Mouse (Mus musculus) neural tube, embryonic 11.5 days (tissue): ENCODE measurements at regions not wholly inside any gene's neighbourhood (a gene's known extent, or its start where the extent isn't known, plus 50 kb on each side); places are given as distances from the start of the nearest gene placed in this dataset. TPM values are rescaled to one million over a fixed set of nuclear protein-coding genes. Genes with fewer than 3 reads are reported as not detected.
"Not testable (repeated sequence)": the region's sequence is repeated elsewhere in the genome, so short reads cannot be mapped to it uniquely, and the experiment has no call there.

Experiments
- ATAC-seq: fragments of 200-750 bp; cut with Nextera tagmentation; 2 replicates; pipeline ENCODE4 v1.8.0; 2017; ENCODE audit warnings: moderate number of reproducible peaks, mild to moderate bottlenecking, moderate TSS enrichment, moderate library complexity; ENCODE audit not compliant: insufficient read depth, low FRiP score, low TSS enrichment
- DNase-seq: peaks from one replicate; pipeline ENCODE4 v3.0.0-alpha.2; 2015; ENCODE audit warnings: low spot score
- H3K27ac ChIP-seq: fragments of 300-500 bp; sonication (generic); 2 replicates; pipeline ENCODE4 v1.5.1; 2014; ENCODE audit warnings: low read depth, mild to moderate bottlenecking, low read length
- H3K27me3 ChIP-seq: fragments of 300-500 bp; sonication (generic); 2 replicates; pipeline ENCODE4 v1.6.1; 2014; ENCODE audit warnings: mild to moderate bottlenecking, low read length, mixed read lengths; ENCODE audit not compliant: control insufficient read depth, insufficient read depth
- H3K36me3 ChIP-seq: fragments of 300-500 bp; sonication (generic); 2 replicates; pipeline ENCODE4 v1.6.1; 2014; ENCODE audit warnings: mild to moderate bottlenecking, low read length, moderate library complexity, mixed read lengths; ENCODE audit not compliant: control insufficient read depth, insufficient read depth
- H3K4me1 ChIP-seq: fragments of 300-500 bp; sonication (generic); 2 replicates; pipeline ENCODE4 v1.6.1; 2014; ENCODE audit warnings: low read length, mixed read lengths; ENCODE audit not compliant: control insufficient read depth, insufficient read depth
- H3K4me2 ChIP-seq: fragments of 300-500 bp; sonication (generic); 2 replicates; pipeline ENCODE4 v1.6.1; 2014; ENCODE audit warnings: low read depth, mild to moderate bottlenecking, moderate library complexity
- H3K4me3 ChIP-seq: fragments of 300-500 bp; sonication (generic); 2 replicates; pipeline ENCODE4 v1.5.1; 2014; ENCODE audit warnings: low read depth, low read length
- H3K9ac ChIP-seq: fragments of 300-500 bp; sonication (generic); 2 replicates; pipeline ENCODE4 v1.6.1; 2014; ENCODE audit warnings: mild to moderate bottlenecking, low read length
- H3K9me3 ChIP-seq: fragments of 300-500 bp; sonication (generic); 2 replicates; pipeline ENCODE4 v1.6.1; 2016; ENCODE audit warnings: low read length; ENCODE audit not compliant: control insufficient read depth
- WGBS: fragments of 180-500 bp; shearing (Covaris S2); extraction: QIAGEN DNeasy Blood & Tissue Kit; methylation state at CpG from one replicate; pipeline ENCODE4 v1.1.7; 2014; 5-methylcytosine and 5-hydroxymethylcytosine counted together
- microRNA-seq: library from miRNA; unstranded; fragments of <30 nt; microRNA quantifications from one replicate; pipeline ENCODE4, GENCODE M21; 2016

DNA sequence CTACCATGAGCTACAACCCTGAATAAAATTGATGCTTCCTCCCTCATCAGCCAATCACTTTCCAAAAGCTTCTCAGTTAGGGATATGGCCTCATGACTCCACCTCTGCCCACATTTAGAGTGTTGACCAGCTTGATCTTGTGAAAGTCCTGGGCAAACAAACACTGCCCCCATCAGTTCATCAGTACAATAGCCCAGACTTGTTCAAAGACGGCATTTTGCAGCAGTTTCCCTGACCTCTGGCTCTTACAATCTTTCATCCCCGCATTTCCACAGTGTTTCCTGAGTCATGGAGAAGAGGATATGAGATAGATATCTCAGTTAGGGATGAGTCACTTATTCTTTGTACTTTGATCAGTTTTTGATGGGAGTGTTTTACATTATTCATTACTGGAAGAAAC is 203.5 kb upstream of the Asrgl1 start:
- not testable (repeated sequence) for H3K27me3 ChIP-seq, H3K9me3 ChIP-seq, H3K36me3 ChIP-seq, H3K9ac ChIP-seq, ATAC-seq, H3K27ac ChIP-seq, H3K4me3 ChIP-seq, H3K4me2 ChIP-seq, DNase-seq, H3K4me1 ChIP-seq
- WGBS: 87% methylated on average over 2 of the region's 2 CpGs

DNA sequence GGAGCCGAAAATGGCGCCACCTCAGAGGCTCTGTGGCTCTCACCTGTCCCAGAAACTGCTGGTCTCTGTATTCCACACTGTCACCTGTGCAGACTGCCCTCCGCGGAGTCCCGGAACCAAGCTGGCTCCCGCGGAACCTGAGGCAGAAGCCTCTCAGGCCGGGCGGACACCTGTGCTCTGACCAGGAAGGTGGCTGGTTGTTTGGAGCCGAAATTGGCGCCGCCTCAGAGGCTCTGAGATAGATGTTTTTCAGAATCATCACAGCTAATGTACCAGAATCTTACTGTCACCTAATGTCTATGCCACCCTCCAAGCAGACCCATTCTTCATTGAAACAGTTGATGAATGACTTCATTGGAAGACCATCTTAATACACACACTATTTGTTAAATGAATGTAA is 202.0 kb upstream of the Asrgl1 start:
- H3K27ac ChIP-seq, H3K27me3 ChIP-seq, H3K9ac ChIP-seq, H3K36me3 ChIP-seq, H3K4me3 ChIP-seq, H3K9me3 ChIP-seq, H3K4me2 ChIP-seq, ATAC-seq, H3K4me1 ChIP-seq: not testable (repeated sequence)
- 87% methylated on average over 12 of the region's 12 CpGs for WGBS
- peak; percentile 5 for DNase-seq

DNA sequence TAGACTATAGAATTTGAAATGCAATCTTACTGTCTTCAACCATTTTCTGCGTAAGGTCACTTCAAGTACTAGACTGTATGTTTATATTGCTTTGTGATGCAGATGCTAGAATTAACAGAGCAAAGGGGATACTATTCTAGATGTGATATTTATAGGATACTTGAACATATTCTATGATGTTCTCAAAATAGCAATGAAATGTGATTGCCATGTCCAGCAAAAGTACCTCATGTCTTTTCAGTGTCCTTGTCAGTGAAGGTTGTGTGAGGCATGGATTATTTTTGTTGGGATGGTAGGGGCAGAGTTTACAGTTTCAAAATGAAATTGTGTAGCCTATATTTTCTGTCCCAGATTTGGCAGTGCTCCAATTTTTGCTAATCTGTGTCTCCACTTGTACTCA is 182.5 kb upstream of the Asrgl1 start:
- DNase-seq, H3K36me3 ChIP-seq: not testable (repeated sequence)
- WGBS: 89% methylated on average over 1 of the region's 1 CpGs

DNA sequence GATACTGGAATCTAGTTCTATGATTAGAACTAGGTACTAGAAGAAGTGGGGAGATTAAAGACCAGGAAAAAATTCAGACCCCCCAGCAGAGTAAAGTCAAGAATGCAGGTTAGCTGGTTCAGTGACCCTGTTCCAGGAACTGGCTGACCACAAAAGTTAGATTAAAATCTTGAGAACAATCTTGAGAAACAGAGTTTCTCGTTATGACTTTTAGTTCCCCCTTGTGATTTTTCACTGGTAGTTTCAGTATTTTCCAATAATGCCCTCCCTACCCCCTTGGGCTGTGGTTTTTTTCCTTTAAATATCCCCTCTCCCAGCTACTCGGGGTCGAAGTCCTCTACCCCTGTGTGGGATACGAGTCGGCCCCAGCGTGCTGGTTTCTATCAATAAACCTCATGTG is 180.7 kb upstream of the Asrgl1 start:
- H3K4me3 ChIP-seq, H3K4me1 ChIP-seq, H3K27me3 ChIP-seq, ATAC-seq, H3K9me3 ChIP-seq, DNase-seq, H3K9ac ChIP-seq, H3K4me2 ChIP-seq, H3K36me3 ChIP-seq, H3K27ac ChIP-seq: not testable (repeated sequence)
- 84% methylated on average over 6 of the region's 6 CpGs for WGBS

More for the DNA sequence above, 182.5 kb upstream of the Asrgl1 start:
- H3K27me3 ChIP-seq, H3K4me1 ChIP-seq, H3K27ac ChIP-seq, H3K4me2 ChIP-seq, H3K9ac ChIP-seq, H3K4me3 ChIP-seq, H3K9me3 ChIP-seq, ATAC-seq: not testable (repeated sequence)

DNA sequence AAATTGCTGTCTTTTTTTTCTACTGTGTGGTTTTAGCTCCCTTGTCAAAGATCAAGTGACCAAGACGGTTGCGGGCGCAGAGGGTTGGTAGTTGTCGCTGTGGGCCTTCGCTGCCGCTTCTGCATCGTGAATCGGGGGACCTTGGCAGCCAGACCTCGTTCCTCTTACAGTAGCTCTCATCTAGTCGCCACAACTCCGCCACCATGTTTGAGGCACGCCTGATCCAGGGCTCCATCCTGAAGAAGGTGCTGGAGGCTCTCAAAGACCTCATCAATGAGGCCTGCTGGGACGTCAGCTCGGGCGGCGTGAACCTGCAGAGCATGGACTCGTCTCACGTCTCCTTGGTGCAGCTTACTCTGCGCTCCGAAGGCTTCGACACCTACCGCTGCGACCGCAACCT is 147.7 kb upstream of the Asrgl1 start:
- not testable (repeated sequence) for H3K4me1 ChIP-seq, H3K27me3 ChIP-seq, DNase-seq, ATAC-seq, H3K4me2 ChIP-seq, H3K36me3 ChIP-seq, H3K9me3 ChIP-seq, H3K9ac ChIP-seq, H3K27ac ChIP-seq, H3K4me3 ChIP-seq
- 86% methylated on average over 24 of the region's 24 CpGs for WGBS

DNA sequence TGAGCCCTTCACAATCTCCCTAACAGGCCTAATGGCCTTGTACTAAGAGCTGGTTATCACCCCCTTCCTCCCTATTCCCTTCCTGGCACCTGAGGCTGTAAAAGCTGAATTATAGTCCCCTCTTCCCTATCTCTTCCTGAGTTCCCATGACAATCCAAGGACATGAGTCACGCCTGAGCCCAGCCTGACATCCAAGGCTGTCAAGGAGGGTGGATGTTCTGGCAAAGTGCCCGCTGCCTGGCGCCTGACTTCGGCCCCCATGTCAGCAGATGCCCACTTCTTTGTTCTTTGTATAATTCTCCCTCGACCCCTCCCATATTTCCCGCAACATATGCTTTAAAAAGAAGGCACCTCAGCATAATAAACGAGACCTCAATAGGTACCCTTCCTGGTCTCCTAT is 99.2 kb upstream of the Asrgl1 start:
- H3K4me3 ChIP-seq, H3K4me1 ChIP-seq, H3K27me3 ChIP-seq, H3K4me2 ChIP-seq, ATAC-seq, H3K9ac ChIP-seq, H3K36me3 ChIP-seq, H3K9me3 ChIP-seq, DNase-seq, H3K27ac ChIP-seq: not testable (repeated sequence)
- 90% methylated on average over 7 of the region's 7 CpGs for WGBS

Small RNA genes in the stretch of these regions (microRNA-seq; reads per million reads assigned to microRNA genes)
- not detected for gene Gm24543
